ENCODE assay signal across 10 mouse cellular contexts in the genomic region with DNA sequence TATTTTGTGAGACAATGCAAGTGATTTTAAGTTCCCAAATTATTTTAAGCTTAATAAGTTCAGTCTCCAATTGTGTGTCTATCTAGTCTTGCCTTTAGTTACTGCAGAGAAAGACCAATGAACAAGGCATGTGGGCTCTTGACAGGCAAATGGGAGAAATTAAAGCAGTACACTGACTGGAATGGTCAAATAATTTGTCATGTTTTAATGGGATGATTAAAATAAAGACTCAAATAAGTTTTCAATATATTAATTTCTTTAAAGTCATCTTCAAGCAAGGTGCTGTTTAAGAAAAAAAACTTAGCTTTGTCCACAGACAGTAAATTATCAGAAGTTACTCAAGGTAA. TPM values are rescaled to one million over a fixed set of nuclear protein-coding genes. Genes with fewer than 3 reads are reported as not detected.
DNase-seq lines count a peak whose midpoint lies in the region; ATAC-seq lines count a peak whose summit lies in the region.
"Had no signal": no experiment of that assay in that cellular context is flagged by ENCODE, and none has a peak within 500 bp of the region (broad histone marks: within the 10 kb centered on the region; RNA-seq: fewer than 3 reads in every experiment).

No protein-coding gene starts in this region.

- H3K36me3 ChIP-seq in kidney, embryonic 14.5 days (ENCODE audit: control insufficient read depth, insufficient read depth, low read length) = no peaks in the 10 kb centered on the region
- peaks cover 8% of the 10 kb centered on the region; the same call in 1 of the 2 replicates for H3K36me3 ChIP-seq in embryonic facial prominence, embryonic 13.5 days
- H3K36me3 ChIP-seq in intestine, embryonic 16.5 days (ENCODE audit: control insufficient read depth, insufficient read depth, low read length) = no peaks in the 10 kb centered on the region; the same call in 1 of the 2 replicates
- H3K36me3 ChIP-seq in midbrain, embryonic 16.5 days (ENCODE audit: control insufficient read depth, insufficient read depth, low read length) = peaks cover 8% of the 10 kb centered on the region; the same call in 1 of the 2 replicates

- 0 out of 2 replicates have a peak, but pooled peaks cover 5% of the 10 kb centered on the region for H3K4me1 ChIP-seq in kidney, embryonic 14.5 days (ENCODE audit: control insufficient read depth, insufficient read depth, low read length)
- no peaks in the 10 kb centered on the region for H3K4me1 ChIP-seq in embryonic facial prominence, embryonic 13.5 days
- H3K4me1 ChIP-seq in intestine, embryonic 16.5 days (ENCODE audit: control insufficient read depth, insufficient read depth, low read length) = no peaks in the 10 kb centered on the region
- H3K4me1 ChIP-seq in midbrain, embryonic 16.5 days (ENCODE audit: control insufficient read depth, insufficient read depth, low read length) = peaks cover 6% of the 10 kb centered on the region

- no peaks in the 10 kb centered on the region for H3K27me3 ChIP-seq in kidney, embryonic 14.5 days (ENCODE audit: control insufficient read depth, insufficient read depth, low read length)
- no peaks in the 10 kb centered on the region for H3K27me3 ChIP-seq in embryonic facial prominence, embryonic 13.5 days
- no peaks in the 10 kb centered on the region for H3K27me3 ChIP-seq in intestine, embryonic 16.5 days (replicated peaks; ENCODE audit: control insufficient read depth, insufficient read depth, low read length)
- H3K27me3 ChIP-seq in midbrain, embryonic 16.5 days (ENCODE audit: control insufficient read depth, insufficient read depth, low read depth, low read length) = no peaks in the 10 kb centered on the region

- H3K27ac ChIP-seq in kidney, embryonic 14.5 days (ENCODE audit: low read depth, low read length) = peak overlapping the region; percentile 100
- H3K27ac ChIP-seq in embryonic facial prominence, embryonic 13.5 days = peak overlapping the region; percentile 99
- peak overlapping the region; percentile 98 for H3K27ac ChIP-seq in intestine, embryonic 16.5 days (ENCODE audit: low read length)
- H3K27ac ChIP-seq in midbrain, embryonic 16.5 days (ENCODE audit: low read length) = no peak overlapping the region; the same call in 1 of the 2 replicates

- no peaks in the 10 kb centered on the region for H3K9me3 ChIP-seq in kidney, embryonic 14.5 days (ENCODE audit: control insufficient read depth, low read length)
- H3K9me3 ChIP-seq in embryonic facial prominence, embryonic 13.5 days = no peaks in the 10 kb centered on the region
- H3K9me3 ChIP-seq in intestine, embryonic 16.5 days (ENCODE audit: control insufficient read depth, low read length) = no peaks in the 10 kb centered on the region
- no peaks in the 10 kb centered on the region for H3K9me3 ChIP-seq in midbrain, embryonic 16.5 days (replicated peaks; ENCODE audit: control insufficient read depth, low read length, poor library complexity, severe bottlenecking)

- H3K4me2 ChIP-seq in kidney, embryonic 14.5 days (replicated peaks; ENCODE audit: low read depth, low read length) = peak overlapping the region; percentile 81
- H3K4me2 ChIP-seq in embryonic facial prominence, embryonic 13.5 days = peak overlapping the region; percentile 73
- H3K4me2 ChIP-seq in intestine, embryonic 16.5 days (ENCODE audit: low read depth, low read length) = peak overlapping the region; percentile 51; the same call in 1 of the 2 replicates
- H3K4me2 ChIP-seq in midbrain, embryonic 16.5 days (ENCODE audit: low read length) = peak overlapping the region; percentile 72

- peak overlapping the region; percentile 100 for H3K9ac ChIP-seq in kidney, embryonic 14.5 days (ENCODE audit: low read depth, low read length)
- H3K9ac ChIP-seq in embryonic facial prominence, embryonic 13.5 days = peak overlapping the region; percentile 100
- H3K9ac ChIP-seq in intestine, embryonic 16.5 days (ENCODE audit: low read depth, low read length) = 0 out of 2 replicates have a peak overlapping the region, but pooled peaks have one; percentile 93
- H3K9ac ChIP-seq in midbrain, embryonic 16.5 days (ENCODE audit: low read depth, low read length) = peak overlapping the region; percentile 98; the same call in 1 of the 2 replicates

- no peak for DNase-seq in kidney, postnatal 14 days
- DNase-seq in adipocyte (ENCODE audit: low spot score) = no peak
- no peak for DNase-seq in cerebellum, adult 8-10 months
- DNase-seq in spleen, adult 18-20 months = no peak
- DNase-seq: gastrocnemius, postnatal 36 days; lung, postnatal 10 days had no signal

- no peak for ATAC-seq in kidney, embryonic 14.5 days (ENCODE audit: low FRiP score, low TSS enrichment)
- ATAC-seq in embryonic facial prominence, embryonic 13.5 days (ENCODE audit: insufficient number of reproducible peaks, insufficient read depth, low FRiP score, low TSS enrichment, low read depth) = no peak
- ATAC-seq in intestine, embryonic 16.5 days = no peak
- ATAC-seq in midbrain, embryonic 16.5 days = no peak

- H3K4me3 ChIP-seq in kidney, embryonic 14.5 days (ENCODE audit: low read length) = peak overlapping the region; percentile 95; the same call in 1 of the 2 replicates
- peak overlapping the region; percentile 92; the same call in 1 of the 2 replicates for H3K4me3 ChIP-seq in embryonic facial prominence, embryonic 13.5 days
- H3K4me3 ChIP-seq in intestine, embryonic 16.5 days (ENCODE audit: low read length) = no peak overlapping the region
- H3K4me3 ChIP-seq in midbrain, embryonic 16.5 days (ENCODE audit: low read depth, low read length) = no peak overlapping the region

RNA-seq across cellular contexts. Expression of a gene that starts 14.5 kb away (rescaled TPM):
- polyA plus RNA-seq in kidney, embryonic 14.5 days (2014; fragmentation: Nextera tagmentation; extraction: Ambion mirVana) = 4.0 and 9.0 TPM in 2 replicates
- polyA plus RNA-seq in embryonic facial prominence, embryonic 13.5 days (2015; fragmentation: Nextera tagmentation; extraction: Ambion mirVana) = 7.0 and 7.5 TPM in 2 replicates
- polyA plus RNA-seq in intestine, embryonic 16.5 days (2015; fragmentation: Nextera tagmentation; extraction: Ambion mirVana) = 4.1 TPM in 2 replicates
- 4.8 and 5.9 TPM in 2 replicates for polyA plus RNA-seq in midbrain, embryonic 16.5 days (2015; fragmentation: Nextera tagmentation; extraction: Ambion mirVana)

Comparison
In these comparisons a context has a peak if more than half of its experiments do, and no peak if none do; other contexts are left out.
1. H3K4me3 ChIP-seq: peak in kidney, embryonic 14.5 days (single experiment) and embryonic facial prominence, embryonic 13.5 days (single experiment); none in intestine, embryonic 16.5 days (single experiment) and midbrain, embryonic 16.5 days (single experiment).
2. Peak in every context shown above with its lines, with median percentiles within 50 percentile points of each other: H3K4me2 ChIP-seq and H3K9ac ChIP-seq.